Mouse (Mus musculus) layer of hippocampus, adult 8-10 months (tissue): ENCODE results near the gene Hist1h4i. TPM values are rescaled to one million over a fixed set of nuclear protein-coding genes. Genes with fewer than 3 reads are reported as not detected.

Experiments
- microRNA-seq, 2 experiments: library from miRNA; unstranded; fragments of <30 nt; microRNA quantifications; one replicate each; pipeline ENCODE4 v1.2.0; 2022
- total RNA-seq, 4 experiments: library from RNA; stranded (reverse); gene quantifications; 2 replicates each; pipeline ENCODE4 v1.2.4; 2022

The Hist1h4i gene
- total RNA-seq, 4 experiments from 2014 or later, result 55.1 to 70.7 (median 60.0) TPM

Small RNA genes within 50 kb of the gene (microRNA-seq; reads per million reads assigned to microRNA genes)
- gene Gm26300 (0 reads per million in 2 experiments), gene Gm44390 (0 reads per million in 2 experiments), gene Gm44486 (0 reads per million in 2 experiments)

Other genes starting within 250 kb of the Hist1h4i start
- 10 to 100 TPM; 26.8 to 44.1 (median 30.6) TPM for gene Hist1h2bq, start 231.2 kb downstream of the Hist1h4i start, total RNA-seq
- 10 to 100 TPM in 3 of 4 experiments, 1 to 10 TPM in 1; 5.0 to 27.3 (median 17.8) TPM for gene Hist1h2ao, start 230.9 kb downstream of the Hist1h4i start, total RNA-seq
- 100 to 1,000 TPM; 180 to 291 (median 231) TPM for gene Hist1h4m, start 229.6 kb downstream of the Hist1h4i start, total RNA-seq
- gene Hist1h4n, start 209.2 kb downstream of the Hist1h4i start, total RNA-seq, result 10 to 100 TPM in 3 of 4 experiments, not detected in 1; 11.4 to 41.9 (median 29.6) TPM
- gene Hist1h2ap, start 207.9 kb downstream of the Hist1h4i start, total RNA-seq, result 10 to 100 TPM in 2 of 4 experiments, not detected in 2; 10.6 to 18.9 TPM
- 10 to 100 TPM; 26.6 to 44.1 (median 30.3) TPM for gene Hist1h2br, start 207.6 kb downstream of the Hist1h4i start, total RNA-seq
- 1 to 10 TPM; 1.9 to 4.5 (median 2.9) TPM for gene Zfp184, start 96.3 kb downstream of the Hist1h4i start, total RNA-seq
- not detected for gene Pom121l2, start 60.2 kb downstream of the Hist1h4i start, total RNA-seq
- gene Prss16, start 31.6 kb downstream of the Hist1h4i start, total RNA-seq, result under 1 TPM; 0.29 to 0.84 (median 0.56) TPM
- 10 to 100 TPM in 3 of 4 experiments, 1 to 10 TPM in 1; 6.5 to 26.2 (median 15.2) TPM for gene Hist1h2ah, start 5.8 kb downstream of the Hist1h4i start, total RNA-seq
- 10 to 100 TPM; 10.4 to 18.1 (median 16.5) TPM for gene Hist1h2bk, start 5.5 kb downstream of the Hist1h4i start, total RNA-seq
- gene Hist1h2ag, start 1.6 kb upstream of the Hist1h4i start, total RNA-seq, result 10 to 100 TPM in 2 of 4 experiments, 1 to 10 TPM in 2; 8.2 to 12.2 (median 10.1) TPM
- 10 to 100 TPM; 10.8 to 15.9 (median 12.1) TPM for gene Hist1h2bj, start 1.9 kb upstream of the Hist1h4i start, total RNA-seq
- not detected for gene Vmn1r188, start 43.1 kb upstream of the Hist1h4i start, total RNA-seq
- not detected for gene Vmn1r189, start 64.5 kb upstream of the Hist1h4i start, total RNA-seq
- not detected for gene Vmn1r191, start 142.6 kb upstream of the Hist1h4i start, total RNA-seq
- not detected for gene Vmn1r192, start 149.8 kb upstream of the Hist1h4i start, total RNA-seq
- gene Vmn1r193, start 181.8 kb upstream of the Hist1h4i start, total RNA-seq, result not detected
- gene Vmn1r194, start 202.9 kb upstream of the Hist1h4i start, total RNA-seq, result not detected
- not detected for gene Vmn1r195, start 229.2 kb upstream of the Hist1h4i start, total RNA-seq
- not detected for gene Vmn1r196, start 248.6 kb upstream of the Hist1h4i start, total RNA-seq